Mouse (Mus musculus) bone marrow macrophage, adult 2 months (primary cell): ENCODE data around the gene Cdk8.

Experiments used
- CTCF ChIP-seq: IDR thresholded peaks from 2 replicates; pipeline ENCODE4 v1.5.1; 2012; ENCODE audit warnings: low read depth, mild to moderate bottlenecking, low read length, moderate library complexity
- POLR2A ChIP-seq: IDR thresholded peaks from 2 replicates; pipeline ENCODE4 v1.6.1; 2012; ENCODE audit warnings: mild to moderate bottlenecking, low read depth, low read length, borderline replicate concordance

DNA sequence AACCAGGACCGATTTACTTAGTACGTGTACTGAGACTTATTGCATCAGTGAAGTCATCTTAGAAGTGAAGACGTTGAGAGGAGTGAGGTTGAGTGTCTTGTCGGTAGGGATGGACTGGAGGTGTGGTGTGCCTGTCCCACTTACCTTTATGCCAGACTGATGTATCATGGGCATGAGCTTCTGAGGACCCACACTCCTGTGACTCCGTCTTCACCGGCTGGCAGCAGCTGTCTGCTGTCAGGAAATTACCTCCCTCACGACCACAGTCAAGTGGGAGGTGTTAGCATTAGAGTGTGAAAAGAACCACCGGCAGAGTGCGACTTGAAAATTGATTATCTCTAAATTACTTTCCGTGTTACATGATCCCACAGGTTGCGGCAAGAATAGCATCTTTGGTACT lies 119.8 kb downstream of the Cdk8 start:
- TF ChIP-seq CTCF (no peak), POLR2A (no peak)
